Mouse (Mus musculus): ENCODE measurements around the gene Ubxn6. TPM values are rescaled to one million over a fixed set of nuclear protein-coding genes. Genes with fewer than 3 reads are reported as not detected.

Ubxn6 gene
- polyA plus RNA-seq, 1 experiment from 2014 or later, result 75.6 TPM

DNA sequence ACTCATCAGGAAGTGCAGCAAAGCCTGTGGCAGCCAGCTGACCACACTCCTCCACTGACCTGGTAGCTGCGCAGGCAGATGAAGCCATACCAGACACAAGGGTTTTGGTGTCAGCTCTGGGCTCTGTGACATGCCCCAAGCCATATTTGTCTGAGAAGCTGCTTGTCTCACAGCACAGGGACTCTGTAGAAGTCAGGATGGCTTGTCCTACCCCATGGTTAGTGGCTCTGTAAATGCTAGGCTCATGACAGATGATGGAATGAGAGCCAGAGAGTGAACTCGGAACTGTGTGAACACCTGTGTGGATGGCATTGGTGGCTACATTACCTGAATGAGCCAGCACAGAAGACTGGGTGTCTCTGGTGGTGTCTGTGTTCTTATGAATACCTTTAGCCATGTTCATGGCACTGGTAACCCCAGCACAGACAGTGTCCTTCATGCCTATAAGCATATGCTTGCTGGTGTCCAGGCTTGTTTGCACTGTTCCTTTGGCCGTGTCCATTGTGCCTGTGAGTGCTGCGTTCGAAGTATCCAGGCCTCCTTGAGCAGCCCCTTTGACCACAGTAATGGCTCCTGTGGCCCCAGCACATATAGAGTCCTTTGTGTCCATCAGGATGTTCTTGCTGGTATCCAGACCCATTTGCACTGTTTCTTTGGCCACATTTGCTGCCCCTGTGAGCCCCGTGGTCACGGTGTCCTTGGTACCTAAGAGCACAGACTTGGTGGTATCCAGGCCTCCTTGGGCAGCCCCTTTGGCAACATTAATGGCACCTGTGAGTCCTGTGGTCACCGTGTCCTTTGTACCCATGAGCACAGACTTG lies 28.8 kb upstream of the Ubxn6 start:
- ATAC-seq (ENCODE audit: low FRiP score) (no peak), DNase-seq (ENCODE audit: low spot score) (no peak)
- Histone ChIP-seq H3K4me3 (replicated peaks; ENCODE audit: low read length) (no peak overlapping the region), H3K4me2 (replicated peaks) (no peak overlapping the region), H3K27me3 (ENCODE audit: control insufficient read depth, insufficient read depth, low read length) (no peaks in the 10 kb centered on the region), H3K9me3 (ENCODE audit: control insufficient read depth, low read length) (no peaks in the 10 kb centered on the region), H3K36me3 (replicated peaks; ENCODE audit: control insufficient read depth, insufficient read depth) (peaks cover 51% of the 10 kb centered on the region), H3K9ac (no peak overlapping the region), H3K4me1 (replicated peaks; ENCODE audit: control insufficient read depth, insufficient read depth, low read length) (no peaks in the 10 kb centered on the region), H3K27ac (no peak overlapping the region)
- 97% methylated on average over 8 of the region's 8 CpGs for WGBS

DNA sequence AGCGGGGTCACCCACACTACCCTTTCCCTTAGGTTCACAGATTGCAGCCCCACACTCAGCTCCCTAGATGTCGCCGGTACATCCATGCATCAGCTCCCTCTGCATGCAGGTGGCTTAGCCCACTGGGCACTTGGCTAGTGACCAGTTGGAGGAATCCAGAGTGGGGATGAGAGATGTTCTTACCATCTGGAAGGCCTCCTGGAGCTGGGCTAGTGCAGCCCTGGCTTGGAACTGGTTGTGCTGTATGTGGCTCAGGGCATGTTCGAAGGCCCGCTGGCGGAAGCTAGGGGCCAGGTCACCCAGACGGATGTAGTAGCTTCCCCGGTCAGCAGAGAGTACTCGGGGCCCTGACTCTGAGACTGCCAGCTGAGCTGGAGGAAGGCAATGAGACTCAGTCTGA lies 28.1 kb upstream of the Ubxn6 start:
- Histone ChIP-seq H3K9ac (no peak overlapping the region), H3K4me3 (replicated peaks; ENCODE audit: low read length) (no peak overlapping the region), H3K27ac (no peak overlapping the region), H3K27me3 (ENCODE audit: control insufficient read depth, insufficient read depth, low read length) (no peaks in the 10 kb centered on the region), H3K36me3 (replicated peaks; ENCODE audit: control insufficient read depth, insufficient read depth) (peaks cover 58% of the 10 kb centered on the region), H3K4me1 (replicated peaks; ENCODE audit: control insufficient read depth, insufficient read depth, low read length) (no peaks in the 10 kb centered on the region), H3K4me2 (replicated peaks) (no peak overlapping the region), H3K9me3 (ENCODE audit: control insufficient read depth, low read length) (no peaks in the 10 kb centered on the region)
- DNase-seq (ENCODE audit: low spot score) (no peak), ATAC-seq (ENCODE audit: low FRiP score) (no peak)
- 95% methylated on average over 9 of the region's 9 CpGs for WGBS

GRCm38 (mm10) chr17:56102158-56102557 lies 27.3 kb upstream of the Ubxn6 start:
- Histone ChIP-seq H3K9me3 (ENCODE audit: control insufficient read depth, low read length) (no peaks in the 10 kb centered on the region), H3K36me3 (replicated peaks; ENCODE audit: control insufficient read depth, insufficient read depth) (peaks cover 66% of the 10 kb centered on the region), H3K27ac (no peak overlapping the region), H3K27me3 (ENCODE audit: control insufficient read depth, insufficient read depth, low read length) (no peaks in the 10 kb centered on the region), H3K4me2 (replicated peaks) (no peak overlapping the region), H3K9ac (no peak overlapping the region), H3K4me1 (replicated peaks; ENCODE audit: control insufficient read depth, insufficient read depth, low read length) (no peaks in the 10 kb centered on the region), H3K4me3 (replicated peaks; ENCODE audit: low read length) (no peak overlapping the region)
- DNase-seq (ENCODE audit: low spot score), result no peak
- WGBS, result 98% methylated on average over 5 of the region's 5 CpGs
- no peak for ATAC-seq (ENCODE audit: low FRiP score)

DNA sequence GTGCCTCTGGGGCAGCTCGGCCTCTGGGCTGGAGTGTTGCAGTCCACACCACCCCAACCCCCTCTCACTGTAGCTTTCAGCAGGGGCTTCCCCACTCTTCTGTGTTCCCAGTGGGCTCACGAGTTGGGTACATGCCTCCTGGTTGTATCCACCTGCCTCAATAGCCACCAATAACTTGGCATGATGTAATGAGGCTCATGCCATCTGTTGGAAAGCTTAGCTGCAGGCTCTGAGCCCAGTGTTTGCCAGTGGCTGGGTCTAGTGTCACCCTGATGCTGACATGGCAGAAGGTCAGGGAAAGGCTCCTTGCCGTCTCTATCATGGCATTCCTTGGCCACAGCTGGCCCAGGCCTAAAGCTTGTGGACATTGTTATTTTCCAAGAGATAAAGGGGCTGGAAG lies 26.0 kb upstream of the Ubxn6 start:
- Histone ChIP-seq H3K36me3 (replicated peaks; ENCODE audit: control insufficient read depth, insufficient read depth) (peaks cover 79% of the 10 kb centered on the region), H3K4me1 (replicated peaks; ENCODE audit: control insufficient read depth, insufficient read depth, low read length) (no peaks in the 10 kb centered on the region), H3K27me3 (ENCODE audit: control insufficient read depth, insufficient read depth, low read length) (no peaks in the 10 kb centered on the region), H3K9ac (no peak overlapping the region), H3K4me2 (replicated peaks) (no peak overlapping the region), H3K27ac (no peak overlapping the region), H3K9me3 (ENCODE audit: control insufficient read depth, low read length) (no peaks in the 10 kb centered on the region), H3K4me3 (replicated peaks; ENCODE audit: low read length) (no peak overlapping the region)
- DNase-seq (ENCODE audit: low spot score) (no peak), ATAC-seq (ENCODE audit: low FRiP score) (no peak)
- WGBS, result 97% methylated on average over 3 of the region's 3 CpGs

GRCm38 (mm10) chr17:56098711-56099572 lies 24.1 kb upstream of the Ubxn6 start:
- Histone ChIP-seq H3K4me3 (replicated peaks; ENCODE audit: low read length) (no peak overlapping the region), H3K36me3 (replicated peaks; ENCODE audit: control insufficient read depth, insufficient read depth) (peaks cover 96% of the 10 kb centered on the region), H3K9me3 (ENCODE audit: control insufficient read depth, low read length) (no peaks in the 10 kb centered on the region), H3K4me1 (replicated peaks; ENCODE audit: control insufficient read depth, insufficient read depth, low read length) (no peaks in the 10 kb centered on the region), H3K27ac (no peak overlapping the region), H3K27me3 (ENCODE audit: control insufficient read depth, insufficient read depth, low read length) (no peaks in the 10 kb centered on the region), H3K4me2 (replicated peaks) (no peak overlapping the region), H3K9ac (no peak overlapping the region)
- WGBS, result 97% methylated on average over 15 of the region's 15 CpGs
- DNase-seq (ENCODE audit: low spot score), result no peak
- ATAC-seq (ENCODE audit: low FRiP score), result no peak

GRCm38 (mm10) chr17:56098180-56098579 lies 23.4 kb upstream of the Ubxn6 start:
- ATAC-seq (ENCODE audit: low FRiP score) (no peak), DNase-seq (ENCODE audit: low spot score) (no peak)
- Histone ChIP-seq H3K9ac (no peak overlapping the region), H3K9me3 (ENCODE audit: control insufficient read depth, low read length) (no peaks in the 10 kb centered on the region), H3K4me1 (replicated peaks; ENCODE audit: control insufficient read depth, insufficient read depth, low read length) (no peaks in the 10 kb centered on the region), H3K36me3 (replicated peaks; ENCODE audit: control insufficient read depth, insufficient read depth) (peaks cover 95% of the 10 kb centered on the region), H3K4me2 (replicated peaks) (no peak overlapping the region), H3K4me3 (replicated peaks; ENCODE audit: low read length) (no peak overlapping the region), H3K27me3 (ENCODE audit: control insufficient read depth, insufficient read depth, low read length) (no peaks in the 10 kb centered on the region), H3K27ac (no peak overlapping the region)
- WGBS, result 93% methylated on average over 8 of the region's 8 CpGs

DNA sequence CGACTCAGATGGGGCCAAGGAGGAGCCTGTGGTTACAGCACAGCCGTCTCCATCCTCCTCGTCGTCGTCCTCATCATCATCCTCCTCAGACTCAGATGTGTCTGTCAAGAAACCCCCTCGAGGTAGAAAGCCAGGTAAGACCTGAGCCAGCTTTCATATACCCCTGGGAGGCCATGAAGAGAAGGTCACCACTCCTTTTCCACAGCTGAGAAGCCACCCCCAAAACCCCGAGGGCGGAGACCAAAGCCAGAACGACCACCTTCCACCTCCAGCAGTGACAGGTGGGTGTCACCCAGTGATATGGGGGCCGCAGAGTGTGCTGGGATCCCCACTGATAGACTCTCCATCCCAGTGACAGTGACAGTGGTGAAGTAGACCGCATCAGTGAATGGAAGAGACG lies 22.1 kb upstream of the Ubxn6 start:
- H3K27me3 ChIP-seq (ENCODE audit: control insufficient read depth, insufficient read depth, low read length), result no peaks in the 10 kb centered on the region
- H3K4me3 ChIP-seq (replicated peaks; ENCODE audit: low read length), result no peak overlapping the region
- peaks cover 86% of the 10 kb centered on the region for H3K36me3 ChIP-seq (replicated peaks; ENCODE audit: control insufficient read depth, insufficient read depth)
- H3K9ac ChIP-seq, result no peak overlapping the region
- DNase-seq (ENCODE audit: low spot score), result no peak
- WGBS, result 88% methylated on average over 12 of the region's 12 CpGs
- no peak for ATAC-seq (ENCODE audit: low FRiP score)
- no peak overlapping the region for H3K4me2 ChIP-seq (replicated peaks)
- H3K4me1 ChIP-seq (replicated peaks; ENCODE audit: control insufficient read depth, insufficient read depth, low read length), result no peaks in the 10 kb centered on the region
- H3K27ac ChIP-seq, result no peak overlapping the region
- H3K9me3 ChIP-seq (ENCODE audit: control insufficient read depth, low read length), result no peaks in the 10 kb centered on the region

DNA sequence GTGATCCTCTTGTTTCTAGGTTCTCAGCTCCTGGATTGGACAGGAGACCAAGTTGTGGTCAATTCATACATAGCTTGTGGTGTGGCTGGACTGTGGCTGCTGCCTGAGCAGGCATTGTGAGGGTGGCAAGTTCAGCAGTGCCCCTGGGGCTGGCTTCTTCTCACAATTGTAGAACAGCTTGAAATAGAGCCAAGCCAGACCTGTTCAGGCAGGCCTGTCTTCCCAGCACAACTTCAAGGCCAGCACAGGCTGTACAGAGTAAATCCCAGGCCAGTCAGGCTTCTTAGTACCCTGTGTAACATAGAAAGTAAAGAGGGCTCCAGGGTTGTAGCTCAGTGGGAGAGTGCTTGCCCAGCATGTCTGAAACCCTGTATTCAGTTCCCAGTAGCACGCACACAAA lies 18.0 kb upstream of the Ubxn6 start:
- DNase-seq (ENCODE audit: low spot score), result no peak
- Histone ChIP-seq H3K9me3 (ENCODE audit: control insufficient read depth, low read length) (no peaks in the 10 kb centered on the region), H3K9ac (no peak overlapping the region), H3K36me3 (replicated peaks; ENCODE audit: control insufficient read depth, insufficient read depth) (peaks cover 70% of the 10 kb centered on the region), H3K4me3 (replicated peaks; ENCODE audit: low read length) (no peak overlapping the region), H3K4me2 (replicated peaks) (no peak overlapping the region), H3K27me3 (ENCODE audit: control insufficient read depth, insufficient read depth, low read length) (no peaks in the 10 kb centered on the region), H3K27ac (no peak overlapping the region), H3K4me1 (replicated peaks; ENCODE audit: control insufficient read depth, insufficient read depth, low read length) (no peaks in the 10 kb centered on the region)
- no peak for ATAC-seq (ENCODE audit: low FRiP score)
- 90% methylated on average over 1 of the region's 1 CpGs for WGBS

GRCm38 (mm10) chr17:56092312-56092711 lies 17.5 kb upstream of the Ubxn6 start:
- Histone ChIP-seq H3K9me3 (ENCODE audit: control insufficient read depth, low read length) (no peaks in the 10 kb centered on the region), H3K27ac (no peak overlapping the region), H3K36me3 (replicated peaks; ENCODE audit: control insufficient read depth, insufficient read depth) (peaks cover 65% of the 10 kb centered on the region), H3K4me2 (replicated peaks) (no peak overlapping the region), H3K27me3 (ENCODE audit: control insufficient read depth, insufficient read depth, low read length) (no peaks in the 10 kb centered on the region), H3K4me3 (replicated peaks; ENCODE audit: low read length) (no peak overlapping the region), H3K4me1 (replicated peaks; ENCODE audit: control insufficient read depth, insufficient read depth, low read length) (no peaks in the 10 kb centered on the region), H3K9ac (no peak overlapping the region)
- no peak for ATAC-seq (ENCODE audit: low FRiP score)
- DNase-seq (ENCODE audit: low spot score), result no peak
- WGBS, result 88% methylated on average over 1 of the region's 1 CpGs

Data from hindbrain, embryonic 14.5 days (tissue).